Mouse (Mus musculus): ENCODE measurements at regions not wholly inside any gene's neighbourhood (a gene's known extent, or its start where the extent isn't known, plus 50 kb on each side); places are given as distances from the start of the nearest gene placed in this dataset.

DNA sequence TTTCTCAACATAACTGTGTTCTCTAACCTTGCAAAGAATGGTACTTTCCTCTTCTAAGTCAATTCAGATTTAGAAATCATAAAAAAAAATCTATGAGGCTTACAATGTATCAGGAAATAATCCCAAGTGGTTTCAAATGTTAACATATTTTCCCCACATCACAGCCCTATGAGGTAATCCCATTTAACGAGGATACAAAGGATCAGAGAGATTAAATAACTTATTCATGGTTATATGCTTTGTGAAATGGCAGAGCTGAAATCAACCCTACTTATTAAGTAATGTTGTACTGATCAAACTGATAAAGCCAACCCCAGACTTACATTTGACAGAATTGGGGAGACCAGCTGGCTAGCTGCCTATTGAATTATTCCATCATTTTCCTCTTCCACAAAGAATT, 614.4 kb downstream of the Ntrk3 start:
- DNase-seq (ENCODE audit: low spot score) = no peak

DNA sequence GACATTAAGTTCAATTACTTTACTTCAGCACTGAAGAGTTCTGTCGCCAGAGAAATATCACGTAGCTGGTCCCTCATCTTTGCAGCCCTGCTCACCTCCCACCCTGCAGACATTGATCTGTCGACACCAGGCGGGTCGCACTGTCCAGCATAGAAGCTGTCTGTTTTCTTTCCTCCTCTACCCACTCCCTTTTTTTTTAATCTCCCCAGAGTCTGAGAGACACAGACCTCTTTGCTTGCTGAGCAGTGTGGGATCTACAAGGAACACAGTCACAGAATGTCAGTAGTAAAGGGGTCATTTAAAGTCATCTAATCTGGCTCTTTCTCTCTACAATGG, 616.7 kb downstream of the Ntrk3 start:
- no peak for DNase-seq (ENCODE audit: low spot score)

DNA sequence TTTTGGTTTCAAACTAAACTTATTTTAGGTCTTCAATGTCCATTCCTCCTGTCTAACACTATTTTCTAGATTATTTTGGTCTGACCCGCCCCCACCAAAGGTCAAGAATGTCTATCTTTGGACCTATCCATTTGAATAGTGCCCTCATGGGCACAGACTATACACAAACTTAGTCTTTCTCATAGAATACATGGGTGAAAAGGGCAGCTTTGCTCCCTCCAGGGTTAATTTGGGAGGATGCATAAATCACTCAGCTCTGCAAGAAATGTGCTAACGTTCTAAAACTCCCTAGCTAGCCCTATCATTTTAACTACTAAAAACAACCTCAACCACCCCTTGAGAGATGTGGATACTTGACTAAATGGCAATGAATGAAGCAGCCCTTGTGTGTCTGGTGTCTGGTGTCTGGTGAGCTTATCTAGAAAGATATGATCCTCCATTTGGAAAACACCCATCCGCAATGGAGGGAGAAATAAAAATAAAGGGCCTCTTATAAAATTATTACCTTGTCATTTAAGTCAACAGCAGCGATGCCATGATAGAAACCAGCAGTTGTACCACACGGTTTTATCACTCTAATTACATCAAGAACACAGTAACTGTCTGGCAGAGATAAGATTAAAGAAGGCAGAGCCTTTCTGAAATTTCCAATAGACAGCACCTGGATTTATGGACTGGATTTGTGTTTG, 617.2 kb downstream of the Ntrk3 start:
- no peak for DNase-seq (ENCODE audit: low spot score)

DNA sequence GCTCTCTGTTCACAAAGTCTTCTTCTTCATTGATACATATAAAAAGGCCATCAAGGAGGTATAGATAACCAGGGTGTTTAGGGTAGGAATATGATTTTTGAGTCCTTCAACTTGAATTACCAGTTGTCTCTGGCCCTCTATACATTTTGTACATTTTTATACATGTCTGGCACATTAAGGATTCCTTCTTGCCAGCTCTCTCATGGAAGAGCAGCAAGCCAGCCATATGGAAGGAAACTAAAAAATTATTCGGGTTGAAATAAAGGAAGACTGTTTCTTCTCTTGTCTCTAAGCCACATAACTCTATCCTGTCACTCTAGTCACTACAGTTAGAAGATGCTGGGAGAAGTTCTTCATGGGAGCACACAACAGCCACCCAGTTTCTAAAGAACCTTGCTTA, 618.0 kb downstream of the Ntrk3 start:
- DNase-seq (ENCODE audit: low spot score) = no peak

DNA sequence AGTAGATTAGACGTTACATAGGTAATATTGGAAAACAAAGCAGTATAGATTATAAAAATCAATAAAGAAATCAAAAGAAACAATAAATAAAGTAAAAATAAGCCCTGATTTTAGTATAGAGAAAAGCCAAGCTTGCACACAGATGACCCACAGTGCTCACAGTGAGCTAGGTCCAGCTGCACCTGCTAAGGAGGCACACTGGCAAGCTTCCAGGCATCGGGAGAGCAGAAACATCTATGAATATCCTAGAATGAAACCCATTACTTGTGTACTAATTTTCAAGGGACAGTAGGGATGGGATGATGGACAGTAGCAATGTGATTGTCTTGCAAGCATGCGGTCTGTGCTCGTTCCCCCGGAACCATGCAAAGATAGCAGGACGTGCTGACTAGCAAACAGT, 626.5 kb downstream of the Ntrk3 start:
- DNase-seq (ENCODE audit: low spot score) = no peak

DNA sequence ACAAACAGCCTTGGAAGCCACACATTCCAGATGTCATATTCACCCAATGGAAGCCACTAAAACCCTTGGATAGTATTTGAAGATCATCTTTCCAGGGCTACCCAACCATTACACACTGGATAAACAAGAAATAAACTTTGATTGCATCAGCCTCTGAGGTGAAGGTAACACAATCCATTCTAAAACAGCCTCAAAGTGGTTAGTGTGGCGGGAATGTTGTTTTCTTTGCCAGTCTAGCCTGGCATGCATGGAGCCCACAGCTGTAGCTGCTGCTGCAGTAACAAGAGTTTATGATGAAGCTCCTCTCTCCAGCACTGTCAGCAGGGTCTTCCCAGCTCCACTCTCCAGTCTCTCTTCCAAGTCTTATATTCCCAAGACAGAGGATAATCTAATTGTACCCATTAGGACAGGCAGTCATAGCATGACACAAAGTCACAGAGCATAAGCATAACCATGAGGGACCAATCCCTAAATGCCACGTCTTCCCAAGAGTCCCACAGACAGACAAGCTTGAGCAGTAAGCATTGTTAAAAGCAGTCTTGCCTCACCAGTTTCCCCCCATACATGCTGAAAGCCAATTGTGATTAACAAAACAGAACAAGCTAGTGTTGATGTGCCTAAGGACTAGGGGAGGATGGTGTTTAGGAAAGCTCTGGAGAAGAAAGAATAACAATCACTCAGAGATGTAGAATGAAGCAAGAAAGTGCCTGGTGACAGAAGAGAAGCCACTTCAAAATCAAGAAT, 634.1 kb downstream of the Ntrk3 start:
- DNase-seq (ENCODE audit: low spot score) = no peak

DNA sequence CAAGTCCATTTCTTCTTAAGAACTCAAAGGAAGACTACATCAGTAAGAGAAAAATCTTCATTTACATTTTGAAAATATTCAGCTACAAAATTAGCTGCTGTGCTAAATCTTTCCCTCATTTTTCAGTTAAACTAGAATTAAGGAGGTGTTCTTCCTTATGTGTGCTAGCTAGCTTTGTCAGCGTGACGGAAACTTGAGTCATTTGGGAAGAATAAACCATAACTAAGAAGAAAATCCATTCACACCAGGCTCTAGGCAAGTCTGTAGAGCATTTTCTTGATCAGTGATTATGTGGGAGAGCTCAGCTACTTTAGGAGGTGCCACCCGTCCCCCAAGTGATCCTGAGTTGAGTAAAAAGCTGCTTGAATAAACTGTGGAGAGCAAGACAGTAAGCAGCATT, 635.4 kb downstream of the Ntrk3 start:
- DNase-seq (ENCODE audit: low spot score) = no peak

DNA sequence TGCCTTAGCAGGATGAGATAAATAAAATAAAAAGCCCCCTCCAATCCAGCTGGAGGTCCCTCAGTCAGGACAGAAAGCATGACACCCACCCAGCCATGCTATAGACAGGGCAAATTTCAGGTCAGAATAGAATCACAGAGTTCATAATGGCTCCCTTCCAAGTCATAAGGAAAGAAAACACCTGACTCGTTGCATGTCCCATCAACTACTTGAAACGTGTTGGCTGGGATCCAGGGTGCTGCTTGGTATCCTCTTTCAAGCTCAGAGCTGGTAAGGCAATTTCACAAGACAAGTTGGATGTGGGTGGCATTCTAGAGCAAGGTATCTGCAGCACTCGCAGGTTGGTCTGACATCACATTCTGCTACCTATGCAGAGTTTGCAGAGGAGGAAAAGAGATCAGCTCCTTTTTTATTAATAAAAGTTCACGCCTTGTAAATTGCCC, 651.2 kb downstream of the Ntrk3 start:
- no peak for DNase-seq (ENCODE audit: low spot score)

DNA sequence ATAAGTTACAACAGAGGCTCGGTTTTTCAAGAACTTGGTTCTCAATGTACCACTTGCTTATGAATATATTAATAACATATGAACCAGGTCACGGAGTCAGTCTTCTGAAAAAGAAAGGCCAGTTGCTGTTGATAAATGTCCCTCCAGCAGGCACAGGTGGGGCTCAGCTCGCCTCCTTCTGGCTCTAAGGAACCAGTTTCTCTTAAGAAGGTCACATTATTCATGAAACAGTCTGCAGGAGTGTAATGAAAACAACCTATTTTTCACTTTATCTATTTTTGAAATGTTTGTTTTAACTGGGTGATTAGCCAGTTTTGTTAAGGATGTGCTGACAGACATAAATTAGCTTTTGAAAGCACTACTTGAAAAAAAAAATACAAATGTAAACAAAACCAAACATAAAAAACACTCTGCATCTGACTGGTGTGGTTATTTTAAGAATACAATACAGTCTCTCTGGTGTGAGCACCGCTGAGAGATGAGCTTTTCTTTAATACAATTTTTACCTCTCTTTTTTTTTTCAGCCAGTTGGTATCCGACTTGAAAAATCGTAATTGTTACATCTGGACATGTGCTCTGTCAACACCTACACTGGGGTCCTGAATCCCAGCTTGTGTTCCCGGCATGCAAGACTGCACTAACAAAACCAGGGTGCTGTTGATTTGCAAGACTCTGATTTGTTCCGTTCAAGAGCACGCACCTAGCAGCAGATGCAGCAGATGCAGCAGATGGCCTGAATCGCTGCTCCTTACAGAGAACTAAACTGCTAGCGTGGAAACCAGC, 651.8 kb downstream of the Ntrk3 start:
- DNase-seq (ENCODE audit: low spot score) = no peak

DNA sequence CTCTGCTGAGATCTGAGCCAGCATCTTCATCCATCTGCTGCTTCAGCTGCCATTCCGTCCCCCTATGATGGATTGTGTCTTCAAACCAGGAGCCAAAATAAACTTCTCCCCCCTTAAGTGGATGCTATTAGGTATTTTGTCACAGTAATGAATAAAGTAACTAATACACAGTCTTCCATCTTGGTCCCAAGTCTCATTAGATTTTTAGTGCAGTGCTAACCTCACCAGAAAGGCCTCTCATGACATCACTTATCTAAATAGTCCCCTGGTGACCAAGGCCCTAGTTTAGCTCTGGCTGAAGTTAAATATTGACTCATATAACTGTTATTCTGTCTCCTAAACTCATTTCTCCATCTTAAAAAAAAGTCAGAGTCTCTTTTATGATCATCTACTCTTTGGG, 658.1 kb downstream of the Ntrk3 start:
- DNase-seq (ENCODE audit: low spot score) = peak; percentile 16

DNA sequence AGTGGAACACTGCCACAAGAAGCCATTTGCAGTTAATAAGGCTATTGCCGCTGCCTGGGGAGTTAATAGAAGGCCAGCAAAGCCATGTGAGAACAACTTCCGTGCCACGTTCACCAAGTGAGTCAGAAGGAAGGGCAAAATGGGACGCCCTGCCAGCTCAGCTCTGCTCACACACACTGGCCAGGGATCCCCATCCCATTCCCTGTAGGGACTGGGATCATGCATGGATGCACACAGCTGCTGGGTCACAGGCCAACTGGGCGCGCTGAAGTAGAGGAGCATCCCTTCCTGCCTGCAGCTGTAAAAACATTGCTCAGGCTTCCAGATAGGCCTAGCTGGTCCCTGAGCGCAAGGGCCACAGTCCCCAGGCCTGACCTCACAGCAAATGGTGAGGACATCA, 666.7 kb downstream of the Ntrk3 start:
- peak; percentile 70 for DNase-seq (ENCODE audit: low spot score)

DNA sequence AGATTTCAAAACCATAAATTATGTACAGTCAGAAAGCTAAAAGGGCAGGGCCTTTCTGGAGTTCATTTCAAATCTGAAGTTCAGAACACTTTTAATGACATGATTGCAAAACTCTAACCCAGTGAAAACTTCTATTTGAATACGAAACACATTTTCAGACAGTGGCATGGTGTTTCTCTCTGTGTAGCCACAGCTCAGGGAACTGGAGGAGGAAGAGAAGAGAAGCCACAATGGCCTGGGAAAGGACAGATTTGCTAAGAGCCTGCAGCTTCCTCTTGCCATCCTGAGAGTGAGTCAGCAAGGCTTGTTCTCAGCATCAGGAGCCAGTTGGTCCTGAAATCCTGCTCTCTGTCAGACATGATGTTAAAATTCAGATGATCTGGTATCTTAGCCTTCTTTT, 676.2 kb downstream of the Ntrk3 start:
- no peak for DNase-seq (ENCODE audit: low spot score)

DNA sequence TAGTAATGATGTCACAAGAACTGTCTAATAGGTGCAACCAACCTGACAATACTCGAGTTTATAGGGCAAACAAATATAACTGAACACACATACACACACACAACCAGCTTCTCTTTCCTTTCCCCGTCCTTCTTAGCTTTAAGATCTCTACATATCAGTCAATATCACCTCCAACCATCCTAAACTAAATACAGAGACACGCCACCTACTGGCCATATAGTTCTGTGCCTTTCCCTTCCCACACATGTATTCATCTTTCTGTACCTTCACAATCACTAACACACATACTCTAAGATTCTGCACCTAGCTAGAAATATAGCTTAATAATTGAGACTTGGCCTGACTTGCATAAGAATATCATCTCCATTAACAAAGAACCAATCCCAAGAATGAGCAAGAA, 688.2 kb downstream of the Ntrk3 start:
- DNase-seq (ENCODE audit: low spot score) = no peak

DNA sequence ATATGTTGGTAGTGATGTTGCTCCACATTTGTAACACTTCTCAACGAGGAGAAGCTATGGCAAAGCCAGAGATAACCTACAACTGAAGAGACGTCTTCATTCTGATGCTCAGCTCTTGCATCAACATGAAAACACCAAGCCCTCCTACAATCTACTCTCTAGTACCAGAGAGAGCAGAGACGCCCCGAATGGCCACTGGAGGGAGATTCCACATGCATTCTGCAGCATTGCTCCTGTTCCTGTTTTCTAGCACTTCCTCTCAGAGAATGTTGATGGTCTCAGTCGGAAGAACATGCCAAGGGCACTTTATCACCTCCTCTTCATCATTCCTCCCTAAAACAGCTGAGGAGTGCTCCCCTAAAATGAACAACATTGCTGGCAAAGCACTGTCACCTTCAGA, 692.4 kb downstream of the Ntrk3 start:
- no peak for DNase-seq (ENCODE audit: low spot score)

DNA sequence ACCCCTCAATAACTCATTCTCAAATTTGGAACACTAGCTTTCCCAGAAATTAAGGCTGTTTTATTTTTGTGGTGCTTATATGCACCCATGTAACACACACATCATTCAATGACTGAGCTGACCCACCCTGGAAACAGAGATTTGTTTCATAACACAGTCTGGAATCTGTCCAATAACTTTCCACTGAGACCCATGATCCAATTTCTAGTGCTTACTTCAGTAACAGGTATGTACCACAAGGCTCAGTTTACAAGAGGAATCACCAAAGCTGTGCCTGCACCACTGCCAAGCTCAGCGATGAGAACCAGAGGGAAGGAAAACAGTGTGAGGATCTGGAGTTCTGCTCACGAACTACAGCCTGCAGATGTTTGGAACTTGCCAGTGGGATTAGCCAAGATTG, 706.8 kb downstream of the Ntrk3 start:
- no peak for DNase-seq (ENCODE audit: low spot score)

DNA sequence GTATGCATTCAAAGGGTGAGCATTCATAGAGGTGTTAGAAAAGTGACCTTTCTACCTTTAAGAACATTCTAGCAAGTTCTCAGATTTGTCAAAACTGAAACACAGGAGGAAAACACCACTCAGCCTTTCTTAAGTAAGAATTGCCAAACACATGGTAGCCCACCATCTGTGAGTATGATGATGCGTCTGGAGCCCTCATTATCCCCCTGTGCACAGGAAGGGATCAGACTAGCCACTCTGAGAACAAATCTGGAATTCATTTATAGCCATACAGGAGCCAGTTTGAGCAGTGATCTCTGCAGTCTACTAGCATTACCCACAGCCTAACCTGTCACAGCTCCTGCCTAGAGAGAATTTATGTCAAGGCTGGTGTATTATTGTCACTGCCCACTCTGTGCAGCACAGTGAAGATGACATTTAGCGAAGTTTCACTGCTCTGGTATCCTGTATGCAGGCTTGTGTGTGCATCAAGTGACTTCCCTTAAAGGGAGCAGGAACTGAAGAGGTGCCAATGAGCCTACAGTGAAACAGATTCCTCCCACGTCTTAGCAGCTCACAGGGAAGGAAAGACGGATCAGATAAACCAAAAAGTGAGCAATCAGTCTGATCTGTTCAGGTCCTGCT, 710.7 kb downstream of the Ntrk3 start:
- no peak for DNase-seq (ENCODE audit: low spot score)

DNA sequence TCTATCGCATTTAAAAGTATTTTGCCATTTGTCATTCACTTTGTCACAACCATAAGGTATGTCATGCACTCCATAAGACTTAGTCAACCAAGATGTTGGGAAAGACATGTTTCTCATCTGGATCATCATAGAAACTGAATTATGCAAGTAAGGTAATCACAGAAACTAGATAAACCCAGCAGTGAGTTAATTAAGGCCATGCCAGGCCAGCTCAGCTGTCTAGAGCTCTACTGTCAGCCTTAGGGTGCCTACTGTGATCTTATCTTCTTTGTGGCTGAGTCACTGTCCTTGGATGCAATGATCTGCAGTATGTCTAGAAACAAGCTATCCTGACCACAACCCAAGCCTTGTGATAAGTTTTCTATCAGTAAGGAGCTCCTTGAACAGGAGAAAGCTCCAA, 714.2 kb downstream of the Ntrk3 start:
- no peak for DNase-seq (ENCODE audit: low spot score)

DNA sequence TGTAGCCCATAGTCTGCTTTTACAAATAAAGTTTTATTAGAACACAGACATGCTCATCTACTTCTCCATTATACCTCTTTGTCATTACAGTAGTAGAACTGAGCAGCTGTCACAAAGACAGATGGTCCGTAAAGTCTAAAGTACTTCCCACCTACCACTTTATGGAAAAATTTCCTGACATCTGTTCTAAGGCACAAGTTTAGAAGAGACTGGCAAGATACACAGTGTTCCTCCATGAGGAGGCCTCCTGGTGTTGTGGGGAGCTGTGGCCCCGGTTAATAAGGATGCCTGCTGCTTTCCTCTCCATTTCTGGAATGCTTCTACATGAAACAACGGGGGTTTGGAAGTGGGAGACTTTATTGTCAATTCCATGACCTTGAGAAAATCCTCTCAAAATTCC, 714.7 kb downstream of the Ntrk3 start:
- no peak for DNase-seq (ENCODE audit: low spot score)

DNA sequence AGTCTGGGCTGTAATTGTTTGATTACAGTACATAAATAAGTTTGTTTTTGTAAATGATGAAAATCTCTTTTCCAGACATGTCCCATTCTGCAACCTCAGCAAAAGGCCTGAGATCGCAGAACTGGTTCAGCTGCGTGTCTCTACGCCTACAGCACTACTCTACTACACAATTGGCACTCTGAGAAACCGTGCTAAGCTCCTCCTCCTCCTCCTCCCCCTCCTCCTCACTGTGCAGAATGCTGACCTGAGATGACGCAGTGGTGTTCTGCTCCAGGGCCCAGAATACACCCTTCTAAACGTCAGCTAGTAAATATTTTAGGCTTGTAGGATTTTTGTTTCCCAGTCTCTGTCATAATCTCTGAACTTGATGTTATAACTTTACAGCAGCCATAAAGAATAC, 724.2 kb downstream of the Ntrk3 start:
- DNase-seq (ENCODE audit: low spot score) = no peak

DNA sequence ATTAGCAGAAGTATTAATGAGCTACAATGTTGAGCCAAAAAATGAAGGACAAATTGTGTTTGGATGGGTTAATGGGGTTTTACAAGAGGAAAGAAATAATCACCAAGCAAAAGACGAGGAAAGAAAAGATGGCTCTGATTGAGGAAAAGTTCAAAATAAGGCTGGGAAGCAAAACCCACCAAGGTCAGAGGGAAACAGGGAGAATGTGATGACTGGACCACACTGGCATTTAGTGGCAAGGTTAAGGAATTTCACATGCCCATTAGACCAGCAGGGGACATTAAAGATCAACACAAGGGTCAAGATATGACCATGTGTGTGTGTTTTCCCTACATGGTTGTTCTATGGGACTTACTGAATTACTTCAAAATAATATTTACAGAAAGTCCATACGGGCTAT, 734.7 kb downstream of the Ntrk3 start:
- no peak for DNase-seq (ENCODE audit: low spot score)

DNA sequence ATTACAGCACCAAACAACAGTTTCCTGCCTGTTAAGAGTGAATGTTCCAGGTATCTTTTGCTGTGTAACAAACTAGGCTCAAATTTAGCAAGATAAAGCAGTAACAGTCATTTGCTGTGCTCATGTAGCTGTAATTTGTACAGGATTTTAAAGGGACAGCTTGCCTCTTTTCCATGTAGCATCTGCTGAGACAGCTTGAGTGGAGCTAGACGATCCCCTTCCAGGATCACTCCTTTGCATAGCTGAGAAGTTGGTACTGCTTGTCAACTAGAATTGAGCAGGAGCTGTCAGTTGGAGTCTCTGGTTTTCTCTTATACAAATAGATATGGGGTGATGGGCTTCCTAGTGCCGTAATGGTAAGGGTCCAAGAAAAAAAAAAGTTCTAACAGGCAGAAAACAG, 744.0 kb downstream of the Ntrk3 start:
- no peak for DNase-seq (ENCODE audit: low spot score)

DNA sequence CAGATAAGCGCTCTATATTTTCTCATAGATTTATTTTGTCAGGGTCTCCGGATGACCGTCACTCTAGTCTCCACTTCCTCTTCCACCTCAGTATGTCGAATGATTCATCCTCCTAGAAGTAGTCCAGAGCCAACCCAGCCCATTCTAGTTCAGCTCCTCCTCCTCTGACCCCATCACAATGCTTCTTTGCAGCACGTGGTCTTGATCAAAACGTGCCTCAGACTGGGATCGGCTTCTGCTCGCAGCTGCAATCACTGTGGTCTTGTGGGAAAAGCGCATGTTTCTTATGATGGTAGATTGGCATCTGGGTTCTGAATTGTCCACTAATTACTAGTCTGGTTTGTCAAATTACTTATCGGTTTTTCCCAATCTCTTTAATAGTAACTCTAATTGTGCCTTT, 747.7 kb downstream of the Ntrk3 start:
- DNase-seq (ENCODE audit: low spot score) = no peak

DNA sequence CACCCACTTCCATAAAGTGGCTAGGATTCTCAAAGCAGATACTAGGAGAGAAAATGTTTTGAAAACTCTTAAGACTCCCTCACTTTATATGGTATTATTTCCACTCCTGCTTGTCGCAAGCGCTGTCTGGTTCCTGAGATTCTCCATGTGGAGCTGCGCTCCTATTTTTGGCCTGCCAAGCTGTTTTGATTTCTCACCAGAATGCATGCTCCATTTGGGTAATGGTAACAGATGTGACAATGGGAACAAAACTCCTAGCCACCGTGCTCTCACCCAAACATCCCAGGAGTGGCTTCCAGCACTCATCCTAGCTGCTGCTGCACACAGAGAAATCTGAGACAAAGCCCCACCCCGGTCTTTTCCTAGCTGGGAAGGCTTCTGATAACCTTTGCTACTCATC, 749.6 kb downstream of the Ntrk3 start:
- no peak for DNase-seq (ENCODE audit: low spot score)

Data from heart, adult 8-10 months (tissue).